Mouse (Mus musculus) yolk sac, embryonic 10.5 days (tissue): ENCODE measurements at regions not wholly inside any gene's neighbourhood (a gene's known extent, or its start where the extent isn't known, plus 50 kb on each side); places are given as distances from the start of the nearest gene placed in this dataset.
"Not testable (repeated sequence)": the region's sequence is repeated elsewhere in the genome, so short reads cannot be mapped to it uniquely, and the experiment has no call there.

Experiments used
- DNase-seq: peaks from one replicate; pipeline ENCODE4 v3.0.0-alpha.2; 2017; ENCODE audit warnings: low spot score

GRCm38 (mm10) chr8:35123196-35123621, 642.4 kb upstream of the Gm19410 start:
- peak; percentile 22 for DNase-seq

- DNase-seq: no peak
Observed at GRCm38 (mm10) chr8:35125179-35125578, 640.4 kb upstream of the Gm19410 start.

DNA sequence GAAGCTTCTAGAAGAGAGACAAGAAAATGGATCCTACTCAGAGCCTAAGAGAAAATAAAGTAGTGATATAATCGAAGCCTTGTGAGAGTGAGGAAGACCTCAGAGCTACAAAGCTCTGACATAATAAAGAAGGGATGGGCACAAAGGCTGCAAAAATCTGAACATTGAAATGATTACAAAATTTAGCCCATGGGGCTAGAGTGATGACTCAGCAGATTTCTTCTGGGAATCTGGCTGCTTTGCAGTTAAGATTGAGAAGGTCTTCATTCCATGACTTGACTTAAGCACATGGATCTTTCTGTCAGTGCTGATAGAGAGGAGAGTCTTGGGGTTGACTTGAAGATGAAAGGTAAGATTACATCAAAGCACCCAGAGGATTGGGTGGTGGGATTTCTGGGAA, 633.3 kb upstream of the Gm19410 start:
- no peak for DNase-seq

DNA sequence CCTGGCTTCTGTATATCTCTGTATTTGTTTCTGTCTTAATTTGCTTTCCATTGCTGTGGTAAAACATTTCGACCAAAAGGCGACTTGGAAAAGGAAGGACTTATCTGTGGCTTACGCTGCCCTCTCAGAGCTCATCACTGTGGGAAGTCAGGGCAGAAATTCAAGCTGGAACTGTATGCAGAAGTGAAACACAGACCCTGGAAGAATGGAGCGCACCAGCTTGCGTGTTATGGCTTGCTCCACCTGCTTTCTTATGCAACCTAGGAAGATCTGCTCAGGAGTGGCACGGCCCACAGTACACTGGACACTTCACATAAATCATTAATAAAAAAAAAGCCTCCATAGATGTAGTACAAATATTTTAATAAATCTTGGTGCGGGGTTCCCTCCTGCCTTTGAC, 630.0 kb upstream of the Gm19410 start:
- no peak for DNase-seq

DNA sequence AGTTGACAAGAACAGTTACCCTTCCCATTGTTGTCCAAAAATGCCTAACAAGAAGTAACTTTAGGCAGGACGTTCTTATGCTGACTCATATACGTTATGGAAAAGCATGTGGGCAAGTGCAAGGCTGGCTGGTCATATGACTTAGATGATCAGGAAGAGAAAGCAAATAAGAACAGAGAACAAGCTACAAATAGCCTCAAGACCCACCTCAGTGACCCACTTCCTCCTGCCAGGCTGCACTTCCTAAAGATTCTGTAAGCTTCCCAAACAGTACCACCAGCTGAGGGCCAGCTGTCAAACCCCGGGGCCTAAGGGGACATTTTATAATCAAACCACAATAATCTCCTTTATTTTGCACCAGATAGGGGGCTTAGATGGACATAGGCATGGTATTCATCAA, 628.9 kb upstream of the Gm19410 start:
- no peak for DNase-seq

DNA sequence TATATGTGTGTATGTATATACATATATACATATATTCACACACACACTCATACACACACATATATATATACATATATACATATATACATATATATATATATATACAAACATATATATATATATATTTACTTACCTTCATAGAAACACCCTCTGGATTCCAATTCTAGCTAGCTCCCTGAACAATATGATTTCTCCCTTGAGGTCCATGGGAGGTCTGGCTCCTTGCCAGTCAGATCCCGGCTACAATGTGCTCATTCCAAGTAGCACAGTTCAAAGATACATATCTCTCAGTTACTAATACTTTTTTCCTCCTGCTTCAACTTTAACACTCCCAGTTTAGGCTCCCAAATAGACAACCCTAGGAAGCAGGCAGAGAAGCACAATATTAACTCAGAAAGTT, 624.8 kb upstream of the Gm19410 start:
- no peak for DNase-seq

GRCm38 (mm10) chr8:35143018-35143656, 622.5 kb upstream of the Gm19410 start:
- no peak for DNase-seq

DNA sequence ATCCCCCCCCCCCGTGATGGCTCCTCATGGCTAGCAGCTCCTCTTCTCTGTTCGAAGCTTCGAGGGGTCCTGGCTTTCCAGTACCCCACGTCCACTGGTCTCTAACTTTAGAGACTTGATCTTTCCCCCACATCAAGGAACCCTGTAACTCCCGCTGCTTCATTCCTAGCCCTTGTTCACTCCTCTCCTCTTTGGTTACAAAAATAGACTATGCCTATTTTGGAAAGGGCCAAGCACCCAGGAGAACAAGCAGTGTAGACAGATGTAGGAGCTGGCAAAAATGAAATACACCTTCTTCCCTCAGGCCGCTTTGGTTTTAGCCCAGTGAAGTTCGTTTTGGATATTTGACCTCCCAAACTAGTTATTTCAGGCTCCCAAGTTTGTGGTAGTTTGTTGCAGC, 621.9 kb upstream of the Gm19410 start:
- no peak for DNase-seq

DNA sequence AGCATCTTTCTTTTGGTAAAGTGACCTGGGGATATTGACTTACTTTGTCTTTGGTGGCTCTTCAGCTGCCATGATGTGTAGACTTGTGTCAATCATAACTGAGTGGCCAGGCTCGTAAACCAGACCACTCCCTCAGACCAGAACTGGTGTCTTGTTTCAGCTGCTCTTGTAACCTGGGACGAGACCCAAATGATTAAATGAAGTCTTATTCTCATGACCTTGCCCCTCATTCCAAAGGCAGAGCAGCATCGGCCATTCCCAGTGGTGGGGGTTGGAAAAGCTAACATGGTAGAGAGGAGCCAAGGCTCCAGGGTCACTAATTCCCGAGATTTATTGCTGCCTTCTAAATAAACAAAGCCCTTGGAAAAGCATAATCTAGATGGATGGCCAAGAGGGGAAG, 621.2 kb upstream of the Gm19410 start:
- peak; percentile 12 for DNase-seq

GRCm38 (mm10) chr8:35147481-35147880, 618.1 kb upstream of the Gm19410 start:
- DNase-seq: no peak

GRCm38 (mm10) chr8:35147967-35148366, 617.6 kb upstream of the Gm19410 start:
- no peak for DNase-seq

DNA sequence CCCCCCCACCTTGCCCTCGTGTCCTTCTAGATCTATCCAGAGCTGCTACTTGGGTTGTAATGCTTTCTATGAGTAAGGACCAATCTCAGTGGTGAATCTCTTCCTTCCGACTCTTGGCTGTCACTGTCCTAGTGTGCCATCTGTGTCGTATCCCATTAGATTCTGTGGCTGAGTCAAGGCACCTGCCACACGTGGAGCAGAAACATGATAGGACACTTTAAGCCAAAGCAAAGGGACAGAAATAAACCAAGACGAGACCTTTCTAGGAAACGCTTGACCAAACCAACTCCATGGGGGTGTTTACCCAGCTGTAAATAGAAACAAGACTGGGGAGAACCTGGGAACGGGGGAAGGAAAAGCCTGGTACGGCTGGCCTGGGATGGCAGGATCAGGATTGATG, 613.0 kb upstream of the Gm19410 start:
- DNase-seq: no peak

DNA sequence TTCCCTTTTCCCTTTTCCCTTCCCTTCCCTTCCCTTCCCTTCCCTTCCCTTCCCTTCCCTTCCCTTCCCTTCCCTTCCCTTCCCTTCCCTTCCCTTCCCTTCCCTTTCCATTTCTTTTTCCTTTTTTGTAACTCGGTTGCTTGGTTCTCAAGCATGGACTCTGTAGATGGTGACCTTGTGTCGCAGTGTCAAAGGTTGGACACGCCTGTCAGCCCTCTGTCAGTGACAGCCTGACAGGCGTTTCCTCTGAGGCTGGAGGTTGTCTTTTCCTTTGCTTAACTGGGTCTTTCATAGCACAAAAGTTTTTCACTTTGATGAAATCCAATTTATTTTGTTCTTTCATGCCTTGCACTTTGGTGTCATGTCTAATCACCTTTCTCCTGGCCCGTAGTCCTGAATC, 609.3 kb upstream of the Gm19410 start:
- DNase-seq: peak; percentile 20

DNA sequence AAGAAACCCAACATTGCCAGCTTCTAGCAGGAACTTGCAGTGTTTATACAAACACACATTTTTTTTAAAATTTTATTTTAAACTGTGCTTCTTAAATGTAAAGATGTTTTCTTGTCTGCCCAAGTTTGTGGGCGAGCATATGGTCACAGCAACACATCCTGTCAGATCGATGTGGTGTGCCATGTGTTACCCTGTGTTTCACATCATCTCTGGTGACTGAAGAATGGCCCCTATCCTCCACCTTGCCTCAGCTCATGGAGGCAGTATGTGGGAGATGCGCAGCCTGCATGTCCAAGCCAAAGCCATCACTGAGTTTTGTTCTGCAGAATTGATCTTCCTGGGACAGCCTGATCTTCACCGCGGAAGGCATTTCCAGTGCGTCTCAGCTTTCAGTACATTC, 607.9 kb upstream of the Gm19410 start:
- DNase-seq: no peak

GRCm38 (mm10) chr8:35159329-35159728, 606.3 kb upstream of the Gm19410 start:
- DNase-seq: peak; percentile 53

DNA sequence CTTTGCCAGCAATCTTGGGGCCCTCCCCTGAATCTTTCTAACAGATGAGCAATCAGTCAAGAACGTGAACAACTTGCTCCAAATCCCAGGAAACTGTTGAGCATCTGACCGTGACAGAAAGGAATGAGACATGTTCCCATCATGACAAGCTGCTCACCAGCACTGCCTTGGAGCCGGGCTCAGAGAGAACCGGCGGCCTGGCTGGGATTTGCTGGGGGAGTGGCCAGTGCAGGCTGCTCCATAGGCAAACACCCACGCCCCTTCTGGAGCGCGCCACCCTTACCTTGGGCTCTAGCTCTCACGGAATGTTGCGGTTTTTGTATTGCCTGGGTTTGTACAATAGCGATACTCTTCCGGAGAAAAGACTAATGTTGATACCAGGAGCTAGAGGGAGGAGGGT, 605.4 kb upstream of the Gm19410 start:
- no peak for DNase-seq

DNA sequence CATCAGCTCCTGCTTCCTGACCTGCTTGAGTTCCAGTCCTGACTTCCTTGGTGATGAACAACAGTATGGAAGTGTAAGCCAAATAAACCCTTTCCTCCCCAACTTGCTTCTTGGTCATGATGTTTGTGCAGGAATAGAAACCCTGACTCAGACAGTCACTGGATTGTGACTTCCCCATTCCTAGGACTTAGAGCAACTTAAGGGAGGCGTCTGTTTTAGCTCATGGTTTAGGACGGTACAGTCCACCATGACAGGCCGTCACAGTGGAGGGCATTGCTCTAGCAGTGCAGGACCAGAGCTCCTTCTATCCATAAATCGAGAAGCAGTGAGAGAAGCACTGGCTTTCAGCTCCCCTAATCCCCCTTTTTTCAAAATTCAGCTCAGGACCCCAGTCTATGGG, 603.4 kb upstream of the Gm19410 start:
- not testable (repeated sequence) for DNase-seq

- no peak for DNase-seq
Observed at GRCm38 (mm10) chr8:35166611-35167010, 599.0 kb upstream of the Gm19410 start.

- DNase-seq: no peak
Observed at GRCm38 (mm10) chr8:35171536-35172310, 593.9 kb upstream of the Gm19410 start.

DNA sequence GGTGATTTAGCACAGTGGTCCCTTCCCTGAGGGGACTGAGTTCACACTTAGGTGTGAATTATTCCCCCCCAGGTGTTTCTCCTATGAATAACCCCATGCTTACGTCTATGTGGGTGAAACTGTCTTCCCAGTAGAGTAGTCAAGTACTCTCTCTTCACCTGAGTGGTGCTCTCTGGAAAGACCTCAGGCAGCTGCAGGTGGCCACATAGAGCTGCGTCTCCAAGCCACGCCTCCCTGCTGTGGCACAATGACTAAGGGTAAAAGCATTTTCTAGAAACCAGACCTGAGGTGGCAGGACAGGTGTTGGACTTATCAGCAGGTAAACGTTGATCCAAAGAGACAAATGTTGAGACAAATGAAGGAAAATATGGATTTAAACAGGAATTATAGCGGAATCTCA, 588.3 kb upstream of the Gm19410 start:
- DNase-seq: no peak

- no peak for DNase-seq
Observed at GRCm38 (mm10) chr8:35180075-35180474, 585.5 kb upstream of the Gm19410 start.

- no peak for DNase-seq
Observed at GRCm38 (mm10) chr8:35182141-35182540, 583.4 kb upstream of the Gm19410 start.

GRCm38 (mm10) chr8:35183423-35183822, 582.2 kb upstream of the Gm19410 start:
- DNase-seq: no peak

DNA sequence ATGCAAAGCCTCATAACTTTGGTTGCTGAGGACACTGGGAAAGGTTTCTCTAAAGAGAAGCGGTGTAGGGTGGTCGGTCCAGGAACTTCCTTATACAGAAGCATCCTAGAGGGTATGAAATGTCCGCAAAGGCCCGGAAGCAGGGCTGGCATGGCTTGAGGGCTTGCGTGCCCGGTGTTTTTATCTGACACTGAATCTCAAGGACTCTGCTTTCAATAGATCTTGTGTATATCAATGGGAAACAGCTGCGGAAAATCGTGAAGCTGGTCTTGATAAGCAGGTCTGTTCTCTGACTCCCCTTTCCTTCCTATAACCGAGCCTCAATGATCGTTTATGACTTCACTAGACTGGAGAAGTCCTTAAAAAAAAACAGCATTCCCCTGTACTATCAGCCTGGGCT, 580.4 kb upstream of the Gm19410 start:
- DNase-seq: no peak
